Mouse (Mus musculus): ENCODE measurements around the gene Rps6ka2.

GRCm38 (mm10) chr17:7214061-7214460, 44.1 kb downstream of the Rps6ka2 start:
- TF ChIP-seq POLR2A (IDR thresholded peaks at IDR 0.05; ENCODE audit: low read depth, low read length) (no peak), CTCF (IDR thresholded peaks at IDR 0.05; ENCODE audit: extremely low read depth, insufficient read depth, insufficient read length, insufficient replicate concordance) (no peak)

Measured in spleen, adult 2 months (tissue).